Mouse (Mus musculus) brain, adult 2 months (tissue): ENCODE data around the gene Szrd1.
A peak's percentile ranks its signal among the peaks of the same experiment; 100 is the strongest.

Experiments
- DNase-seq: peaks from one replicate; pipeline ENCODE4 v3.0.0; 2011; ENCODE audit warnings: low read depth, low spot score

Gene Szrd1

DNA sequence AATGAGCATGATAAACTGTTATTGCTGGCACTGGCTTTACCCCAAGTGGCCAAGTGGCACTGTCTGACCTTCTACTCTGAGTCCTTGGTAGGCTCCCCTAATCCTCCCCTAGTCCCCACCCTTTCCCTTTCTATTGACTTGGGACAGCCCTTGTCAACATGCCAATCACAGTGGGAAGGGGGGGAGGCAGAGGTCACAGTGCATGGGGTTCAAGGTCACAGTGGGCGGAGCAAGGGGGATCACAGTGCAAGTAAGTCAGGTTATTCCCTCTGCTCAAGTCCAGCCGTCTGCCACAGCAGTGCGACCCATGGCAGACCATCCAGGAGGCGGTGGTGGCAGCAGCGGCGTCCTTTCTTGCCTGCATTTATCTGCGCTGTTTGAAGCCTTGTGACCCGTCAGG is 24.2 kb downstream of the Szrd1 start:
- DNase-seq: no peak

DNA sequence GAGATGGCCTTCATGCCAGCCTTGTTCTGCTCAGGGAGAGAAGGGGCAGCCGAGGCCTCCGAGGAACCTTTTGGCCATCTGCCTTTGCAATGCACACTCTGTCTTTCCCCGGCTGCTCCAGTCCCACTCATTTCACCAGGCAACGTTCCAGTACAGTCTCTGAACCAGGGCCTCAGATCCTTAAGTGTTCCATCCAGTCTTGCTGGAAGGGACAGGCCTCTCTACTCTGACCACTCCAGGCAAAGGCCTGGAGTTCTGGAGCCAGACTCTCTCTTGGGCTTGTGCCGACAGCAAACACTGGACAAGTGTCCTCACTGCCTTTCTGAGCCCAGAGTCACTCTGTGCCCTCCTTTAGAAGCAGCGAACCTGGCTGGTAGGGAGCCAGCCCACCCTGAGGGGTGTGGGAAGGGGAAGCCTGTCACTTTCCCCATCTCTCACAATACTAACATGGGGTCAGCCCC is 25.0 kb downstream of the Szrd1 start:
- peak; percentile 68 for DNase-seq

DNA sequence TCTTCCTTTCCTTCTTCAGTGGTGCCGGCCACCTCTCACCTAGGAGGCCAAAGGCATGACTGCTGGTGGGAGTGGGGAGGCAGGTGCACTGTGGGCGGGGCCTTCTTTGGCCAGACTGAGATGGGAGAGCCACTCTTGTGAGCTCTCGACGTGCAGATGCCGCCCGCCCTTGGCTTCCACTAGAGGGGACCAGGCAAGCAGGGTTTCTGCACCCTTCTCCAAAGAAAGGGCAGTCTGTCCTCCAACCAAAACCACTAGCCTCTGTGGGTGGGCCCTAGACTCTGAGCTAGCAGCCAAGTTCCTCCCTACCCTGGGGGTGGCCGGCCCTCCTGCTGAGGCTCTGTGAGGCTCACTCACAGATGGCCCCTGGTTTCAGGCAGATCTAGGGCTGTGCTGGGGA is 25.7 kb downstream of the Szrd1 start:
- DNase-seq: peak; percentile 16

- no peak for DNase-seq
Observed at GRCm38 (mm10) chr4:141108196-141108732, 31.3 kb downstream of the Szrd1 start.

- no peak for DNase-seq
Observed at GRCm38 (mm10) chr4:141106526-141107183, 32.9 kb downstream of the Szrd1 start.

GRCm38 (mm10) chr4:141101855-141102254 is 37.7 kb downstream of the Szrd1 start:
- no peak for DNase-seq

DNA sequence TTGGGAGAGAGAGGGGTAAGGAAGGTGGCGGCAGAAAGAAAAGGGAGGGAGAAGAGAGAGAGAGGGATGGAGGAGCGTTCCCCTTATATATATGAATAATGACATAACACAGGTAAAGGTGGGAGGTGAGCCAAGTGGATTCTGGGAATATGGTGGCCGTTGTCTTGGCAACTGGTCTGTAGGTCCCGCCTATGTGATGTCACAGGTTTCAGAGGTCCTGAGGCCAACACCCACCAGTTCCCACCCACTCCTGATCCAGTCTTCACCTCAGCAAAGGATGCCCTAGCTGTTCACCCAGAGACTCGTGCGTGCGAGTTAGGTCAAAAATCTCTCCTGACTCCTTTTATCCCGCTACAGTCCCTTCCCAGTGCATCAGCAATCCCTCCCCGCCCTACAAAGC is 38.3 kb downstream of the Szrd1 start:
- no peak for DNase-seq

GRCm38 (mm10) chr4:141099956-141100355 is 39.6 kb downstream of the Szrd1 start:
- no peak for DNase-seq

DNA sequence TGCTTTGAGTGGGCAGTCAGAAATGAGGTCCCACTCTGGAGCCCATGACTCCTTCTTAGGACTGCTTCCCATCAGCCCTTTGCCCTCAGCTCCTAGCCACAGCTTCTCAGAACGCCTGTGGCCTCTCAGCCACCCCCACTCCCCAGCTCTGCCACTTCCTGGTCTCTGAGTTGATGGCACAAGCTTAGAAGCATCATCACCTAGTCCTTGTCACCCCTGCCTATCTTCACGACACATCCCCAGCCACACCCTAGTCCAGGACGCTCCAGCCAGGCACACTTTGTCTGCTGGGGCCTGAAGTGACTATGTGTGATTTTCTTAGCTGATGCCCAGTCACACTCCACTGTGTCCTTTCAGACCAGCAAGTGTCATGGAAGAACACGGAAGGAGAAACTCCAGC is 40.6 kb downstream of the Szrd1 start:
- DNase-seq: no peak

GRCm38 (mm10) chr4:141096710-141097109 is 42.9 kb downstream of the Szrd1 start:
- no peak for DNase-seq

DNA sequence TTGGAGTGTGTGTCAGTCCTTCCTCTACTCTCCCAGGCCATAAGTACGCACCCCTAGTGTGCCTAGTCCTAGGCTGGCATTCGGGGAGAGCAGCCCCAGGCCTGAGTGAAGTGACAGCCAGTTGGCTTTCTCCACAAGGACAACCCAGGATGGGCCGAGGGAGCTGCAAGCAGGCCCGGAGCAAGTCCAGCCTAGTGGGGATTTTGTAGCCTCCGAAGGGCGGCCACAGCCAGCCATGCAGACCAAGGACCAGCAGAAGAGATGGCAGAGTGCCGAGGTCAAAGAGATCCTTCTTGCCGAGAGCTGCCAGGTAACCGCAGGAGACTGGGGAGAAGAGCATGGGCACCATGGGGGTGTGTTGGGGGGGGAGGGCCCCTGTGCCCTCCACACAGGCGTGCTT is 44.6 kb downstream of the Szrd1 start:
- no peak for DNase-seq

DNA sequence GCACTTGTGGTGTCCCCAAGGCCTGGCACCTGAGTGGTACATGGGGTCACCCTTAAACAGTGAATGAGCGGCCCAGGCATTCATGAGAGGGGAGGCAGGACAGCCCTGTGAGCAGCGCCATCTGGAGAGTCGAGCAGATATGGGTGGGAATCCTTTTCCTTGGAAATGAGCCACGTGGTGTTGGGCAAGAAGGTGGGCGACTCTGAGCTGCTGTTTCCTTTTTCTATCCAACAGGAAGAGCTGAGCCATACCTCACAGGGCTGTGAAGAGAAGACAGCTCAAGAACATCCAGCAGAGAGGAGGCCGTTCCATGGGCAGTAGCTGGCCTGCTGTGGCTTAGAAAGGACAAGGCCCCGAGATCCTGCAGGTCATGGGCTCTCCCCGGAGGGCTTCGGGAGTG is 50.9 kb downstream of the Szrd1 start:
- DNase-seq: peak; percentile 75

DNA sequence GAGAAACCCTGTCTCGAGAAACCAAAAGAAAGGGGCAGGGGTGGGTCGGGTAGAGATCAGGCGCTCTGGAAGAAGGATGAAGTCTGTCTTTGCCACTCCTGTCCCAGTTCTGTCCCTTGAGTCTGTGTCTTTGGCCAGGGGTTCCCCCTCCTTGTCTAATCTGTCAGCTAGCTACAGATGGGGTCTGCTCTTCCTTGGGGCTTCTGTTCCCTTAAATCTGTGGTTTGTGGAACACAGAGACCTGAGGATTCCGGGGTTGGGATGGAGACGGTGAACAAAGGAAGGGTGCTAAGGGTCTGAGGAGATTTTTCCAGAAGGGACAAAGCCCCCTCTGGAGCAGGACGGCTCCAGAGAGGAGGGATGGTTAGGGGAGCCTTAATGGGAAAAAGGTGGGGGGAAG is 51.5 kb downstream of the Szrd1 start, which contains the start of gene Spata21:
Spata21 (plus strand) TSS at position 301 of the 400 bp plus-strand sequence.
- DNase-seq: no peak

DNA sequence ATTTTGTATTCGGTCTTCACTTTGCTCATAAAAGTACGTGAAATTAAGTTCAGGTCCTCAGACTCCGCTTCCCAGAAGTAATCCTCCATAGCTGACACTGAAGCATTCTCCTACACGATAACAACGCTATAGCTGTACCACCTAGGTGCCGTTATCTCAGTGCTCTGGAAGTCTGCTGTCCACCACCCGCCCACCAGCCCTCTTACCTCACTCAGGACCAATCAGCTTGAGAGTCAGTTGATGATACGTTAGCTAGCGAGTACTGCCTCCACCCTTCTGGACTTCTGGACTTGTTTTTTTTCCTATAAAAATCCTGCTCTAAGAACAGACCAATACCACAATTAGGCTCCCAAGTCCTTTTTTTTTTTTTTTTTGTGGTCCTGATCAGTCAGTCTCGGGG is 52.7 kb downstream of the Szrd1 start:
- no peak for DNase-seq

DNA sequence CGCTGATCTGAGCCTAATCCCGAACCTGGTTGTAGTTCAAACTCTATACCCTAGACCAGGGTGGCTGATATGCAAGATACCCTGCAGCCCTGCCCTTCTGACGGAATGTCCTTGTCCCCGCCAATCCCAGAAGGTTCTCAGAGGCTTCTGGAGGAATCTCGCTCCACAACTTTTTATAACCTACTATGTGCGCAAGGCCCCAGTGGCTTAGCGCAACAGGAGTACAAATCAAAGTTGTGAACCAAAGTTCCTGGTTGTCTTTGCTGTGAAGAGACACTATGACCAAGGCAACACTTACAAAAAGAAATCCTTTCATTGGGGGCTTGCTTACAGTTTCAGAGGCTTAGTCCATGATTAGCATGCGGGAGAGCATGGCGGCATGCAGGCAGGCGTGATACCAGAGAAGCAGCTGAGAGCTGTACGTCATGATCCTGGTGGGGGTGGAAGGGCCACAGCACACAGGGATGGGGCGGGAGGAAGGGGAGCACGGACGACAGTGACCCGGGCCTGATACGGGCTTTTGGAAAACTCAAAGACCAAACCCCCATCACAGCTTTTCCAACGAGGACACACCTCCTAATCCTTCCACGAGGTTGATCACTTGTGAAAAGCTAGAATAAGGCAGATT is 61.0 kb downstream of the Szrd1 start:
- DNase-seq: no peak

GRCm38 (mm10) chr4:141077681-141078509 is 61.7 kb downstream of the Szrd1 start, which contains the start of gene Necap2:
TSS of gene Necap2 (minus strand) at chr4:141078357.
- DNase-seq: peak; percentile 97

GRCm38 (mm10) chr4:141076761-141077506 is 62.6 kb downstream of the Szrd1 start:
- no peak for DNase-seq

- no peak for DNase-seq
Observed at GRCm38 (mm10) chr4:141074109-141074508, 65.5 kb downstream of the Szrd1 start.

DNA sequence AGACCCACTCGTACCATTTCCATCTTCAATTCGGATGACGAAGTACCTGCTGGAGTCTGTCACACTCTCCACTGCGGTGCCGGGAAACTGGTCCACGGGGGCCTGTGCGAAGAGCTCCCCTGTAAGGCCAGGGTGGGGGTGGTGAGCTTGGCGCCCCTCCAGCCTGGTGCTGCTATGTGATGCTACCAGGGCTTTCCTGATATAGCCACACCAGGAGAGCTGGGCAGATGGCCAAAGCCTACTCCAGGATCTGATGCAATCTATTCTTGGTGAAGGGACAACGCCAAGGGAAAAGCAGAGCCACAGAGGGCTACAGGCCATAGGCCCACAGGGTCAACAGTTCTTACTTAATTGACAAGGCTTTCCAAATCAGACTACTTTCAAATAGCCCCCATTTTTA is 65.9 kb downstream of the Szrd1 start:
- peak; percentile 91 for DNase-seq

GRCm38 (mm10) chr4:141072502-141072901 is 67.1 kb downstream of the Szrd1 start:
- no peak for DNase-seq

DNA sequence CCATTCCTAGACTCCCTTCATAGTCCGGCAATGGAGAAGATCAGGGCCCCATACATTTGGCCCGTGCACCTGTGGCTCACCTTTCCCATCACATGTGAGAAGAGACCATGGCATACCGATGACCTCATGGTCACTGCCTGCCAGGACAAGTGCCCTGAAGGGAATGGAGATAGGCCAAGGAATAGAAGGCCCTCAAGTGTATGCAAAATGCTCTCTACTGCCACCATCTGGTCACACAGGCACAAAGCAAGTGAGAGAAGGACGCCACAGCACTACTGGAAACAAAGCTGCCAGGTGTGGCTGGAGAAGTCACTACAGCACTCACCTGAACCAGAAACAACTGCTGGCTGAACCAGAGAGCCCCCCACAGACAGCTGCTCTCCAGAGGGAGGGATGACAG is 69.8 kb downstream of the Szrd1 start:
- peak; percentile 74 for DNase-seq
